Mouse (Mus musculus) intestine, embryonic 15.5 days (tissue): ENCODE results near the gene Abca13. TPM values are rescaled to one million over a fixed set of nuclear protein-coding genes. Genes with fewer than 3 reads are reported as not detected.

Experiments
- ATAC-seq: fragments of 200-750 bp; cut with Nextera tagmentation; 2 replicates; pipeline ENCODE4 v1.8.0; 2017; ENCODE audit warnings: moderate TSS enrichment, moderate library complexity
- H3K27ac ChIP-seq: fragments of 300-500 bp; sonication (generic); 2 replicates; pipeline ENCODE4 v1.5.1; 2015; ENCODE audit warnings: mild to moderate bottlenecking, inconsistent platforms
- H3K27me3 ChIP-seq: fragments of 300-500 bp; sonication (generic); replicated peaks from 2 replicates; pipeline ENCODE4 v1.6.1; 2015; ENCODE audit warnings: inconsistent platforms
- H3K36me3 ChIP-seq: fragments of 300-500 bp; sonication (generic); 2 replicates; pipeline ENCODE4 v1.6.1; 2015; ENCODE audit warnings: inconsistent platforms
- H3K4me1 ChIP-seq: fragments of 300-500 bp; sonication (generic); replicated peaks from 2 replicates; pipeline ENCODE4 v1.6.1; 2015; ENCODE audit warnings: inconsistent platforms
- H3K4me2 ChIP-seq: fragments of 300-500 bp; sonication (generic); replicated peaks from 2 replicates; pipeline ENCODE4 v1.6.1; 2015; ENCODE audit warnings: mild to moderate bottlenecking, inconsistent platforms
- H3K4me3 ChIP-seq: fragments of 300-500 bp; sonication (generic); replicated peaks from 2 replicates; pipeline ENCODE4 v1.5.1; 2015; ENCODE audit warnings: inconsistent platforms
- H3K9ac ChIP-seq: fragments of 300-500 bp; sonication (generic); 2 replicates; pipeline ENCODE4 v1.6.1; 2015; ENCODE audit warnings: inconsistent platforms
- H3K9me3 ChIP-seq: fragments of 300-500 bp; sonication (generic); 2 replicates; pipeline ENCODE4 v1.6.1; 2016; ENCODE audit warnings: inconsistent platforms
- WGBS: fragments of 180-500 bp; shearing (Covaris S2); methylation state at CpG from one replicate; pipeline ENCODE4 v1.1.7; 2015; 5-methylcytosine and 5-hydroxymethylcytosine counted together
- polyA plus RNA-seq: library from polyadenylated mRNA; unstranded; fragments of >200 nt; fragmentation: Nextera tagmentation; extraction: Ambion mirVana; gene quantifications from 2 replicates; pipeline ENCODE4 v1.2.1, GENCODE M21; 2015

The Abca13 gene
- polyA plus RNA-seq, 1 experiment from 2014 or later: 0.39 TPM

DNA sequence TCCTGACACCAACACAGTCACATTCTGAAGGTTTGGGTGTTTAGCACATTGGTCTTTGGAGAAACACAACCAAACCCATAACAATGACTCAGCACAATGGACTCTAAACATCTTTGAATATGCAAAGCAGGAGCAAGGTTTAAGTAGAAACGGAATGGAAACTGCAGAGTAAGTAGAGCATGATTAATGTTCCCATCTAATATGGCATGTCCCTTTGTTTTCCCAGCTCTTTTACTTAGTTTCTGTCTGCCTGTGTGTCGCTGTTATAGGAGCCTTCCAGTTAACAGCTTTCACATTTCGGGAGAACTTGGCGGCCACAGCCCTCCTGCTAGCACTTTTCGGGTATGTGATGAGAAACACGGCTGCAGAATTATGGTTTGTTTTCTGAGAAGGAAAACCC lies 378.6 kb downstream of the Abca13 start:
- H3K27ac ChIP-seq: no peak overlapping the region
- no peaks in the 10 kb centered on the region for H3K9me3 ChIP-seq
- H3K4me3 ChIP-seq: no peak overlapping the region
- WGBS: 54% methylated on average over 6 of the region's 6 CpGs
- H3K4me2 ChIP-seq: no peak overlapping the region
- no peaks in the 10 kb centered on the region for H3K36me3 ChIP-seq
- no peak overlapping the region for H3K9ac ChIP-seq
- no peaks in the 10 kb centered on the region for H3K27me3 ChIP-seq
- no peak for ATAC-seq
- no peaks in the 10 kb centered on the region for H3K4me1 ChIP-seq

DNA sequence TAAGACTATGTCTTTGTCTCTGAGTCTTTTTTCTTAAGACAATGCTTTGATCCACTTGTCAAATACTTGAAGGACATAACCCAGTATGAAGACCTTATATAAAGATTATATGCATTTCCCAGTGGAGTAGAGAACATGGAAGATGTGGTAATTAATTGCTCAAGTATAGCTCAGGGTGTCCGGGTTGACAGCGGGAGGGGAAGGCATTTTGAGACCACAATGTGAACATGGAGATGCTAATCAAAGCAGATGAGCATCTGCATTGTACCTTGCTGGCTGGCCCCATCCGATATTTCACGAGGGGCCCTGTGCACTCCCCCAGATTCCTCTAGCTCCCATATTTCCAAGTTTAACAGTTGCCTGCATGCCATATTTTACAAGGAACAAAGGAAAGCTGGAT lies 383.2 kb downstream of the Abca13 start:
- Histone ChIP-seq H3K27ac (no peak overlapping the region), H3K36me3 (no peaks in the 10 kb centered on the region), H3K9ac (no peak overlapping the region), H3K4me3 (no peak overlapping the region), H3K4me2 (no peak overlapping the region), H3K4me1 (no peaks in the 10 kb centered on the region), H3K9me3 (no peaks in the 10 kb centered on the region), H3K27me3 (no peaks in the 10 kb centered on the region)
- 74% methylated on average over 4 of the region's 4 CpGs for WGBS
- ATAC-seq: no peak

- H3K4me3 ChIP-seq: no peak overlapping the region
- no peaks in the 10 kb centered on the region for H3K36me3 ChIP-seq
- H3K9me3 ChIP-seq: no peaks in the 10 kb centered on the region
- no peaks in the 10 kb centered on the region for H3K4me1 ChIP-seq
- WGBS: 82% methylated on average over 1 of the region's 1 CpGs
- H3K27me3 ChIP-seq: no peaks in the 10 kb centered on the region
- no peak overlapping the region for H3K4me2 ChIP-seq
- no peak overlapping the region for H3K27ac ChIP-seq
- ATAC-seq: no peak
- H3K9ac ChIP-seq: no peak overlapping the region
These were observed 400.1 kb downstream of the Abca13 start for GRCm38 (mm10) chr11:9591757-9592316.

DNA sequence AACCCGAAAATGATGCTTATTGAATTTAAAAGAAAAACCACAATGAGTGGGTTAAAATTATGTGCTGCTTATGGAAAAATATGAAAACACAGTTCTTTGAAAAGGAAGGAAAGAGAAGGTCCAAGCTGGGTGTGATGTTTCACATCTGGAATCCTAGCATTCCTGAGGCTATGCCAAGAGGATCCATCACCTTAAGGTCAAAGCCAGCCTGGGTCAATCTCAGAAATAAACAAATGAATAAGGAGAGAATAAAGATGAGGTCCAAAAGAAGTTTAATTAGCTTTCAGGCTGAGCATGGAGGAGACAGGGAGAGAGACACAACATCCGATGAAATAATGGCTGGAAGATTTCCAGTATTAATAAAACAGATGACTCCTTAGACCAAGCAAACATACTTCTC lies 405.6 kb downstream of the Abca13 start:
- Histone ChIP-seq H3K27ac (no peak overlapping the region), H3K4me2 (no peak overlapping the region), H3K4me1 (no peaks in the 10 kb centered on the region), H3K27me3 (no peaks in the 10 kb centered on the region), H3K9me3 (no peaks in the 10 kb centered on the region), H3K36me3 (no peaks in the 10 kb centered on the region), H3K4me3 (no peak overlapping the region), H3K9ac (no peak overlapping the region)
- 46% methylated on average over 2 of the region's 2 CpGs for WGBS
- ATAC-seq: no peak

DNA sequence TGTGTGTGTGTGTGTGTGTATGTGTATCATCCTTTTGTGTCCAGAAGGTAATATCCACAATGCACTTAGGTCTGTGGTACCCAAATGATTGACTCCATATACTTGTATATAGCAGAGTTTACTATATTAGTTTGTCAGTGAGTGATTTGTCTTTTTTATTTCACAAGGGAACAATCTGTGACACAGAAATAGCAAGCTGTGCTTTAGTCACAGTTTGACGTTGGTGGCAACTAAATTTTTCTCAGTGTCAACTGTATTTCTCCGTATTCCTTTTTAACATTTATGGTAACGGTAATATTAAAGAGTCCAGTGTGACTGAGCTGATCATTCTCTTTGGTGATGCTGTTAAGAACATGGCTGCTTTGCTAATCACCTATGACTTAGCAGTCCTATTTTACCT lies 409.4 kb downstream of the Abca13 start:
- no peak overlapping the region for H3K4me3 ChIP-seq
- no peak overlapping the region for H3K27ac ChIP-seq
- no peaks in the 10 kb centered on the region for H3K9me3 ChIP-seq
- H3K27me3 ChIP-seq: no peaks in the 10 kb centered on the region
- WGBS: 87% methylated on average over 3 of the region's 3 CpGs
- ATAC-seq: no peak
- no peaks in the 10 kb centered on the region for H3K36me3 ChIP-seq
- H3K4me1 ChIP-seq: no peaks in the 10 kb centered on the region
- no peak overlapping the region for H3K4me2 ChIP-seq
- no peak overlapping the region for H3K9ac ChIP-seq

- 85% methylated on average over 4 of the region's 4 CpGs for WGBS
- no peak overlapping the region for H3K4me2 ChIP-seq
- H3K36me3 ChIP-seq: no peaks in the 10 kb centered on the region
- H3K4me1 ChIP-seq: no peaks in the 10 kb centered on the region
- H3K4me3 ChIP-seq: no peak overlapping the region
- no peak overlapping the region for H3K27ac ChIP-seq
- no peak for ATAC-seq
- no peaks in the 10 kb centered on the region for H3K9me3 ChIP-seq
- H3K27me3 ChIP-seq: no peaks in the 10 kb centered on the region
- H3K9ac ChIP-seq: no peak overlapping the region
These were observed 410.4 kb downstream of the Abca13 start for GRCm38 (mm10) chr11:9602137-9602536.

DNA sequence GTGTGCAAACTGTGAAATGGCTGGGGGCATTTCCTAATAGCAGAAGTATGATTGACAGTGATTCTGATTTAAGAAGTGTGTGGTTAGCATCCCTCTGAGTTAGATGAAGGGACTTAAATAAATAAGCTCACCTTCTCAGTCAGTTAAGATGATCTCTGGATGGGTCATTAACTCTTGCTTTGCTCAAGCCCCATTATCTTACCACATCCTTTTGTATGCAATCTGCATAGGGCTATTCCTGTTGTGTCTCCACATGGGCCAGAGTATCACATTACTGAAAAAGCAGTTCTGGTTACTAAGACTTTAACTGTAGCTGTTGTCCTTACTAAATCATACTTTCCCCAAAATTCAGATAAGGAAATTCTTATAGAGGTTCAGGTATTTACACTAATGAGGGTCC lies 416.5 kb downstream of the Abca13 start:
- Histone ChIP-seq H3K27ac (no peak overlapping the region), H3K9me3 (no peaks in the 10 kb centered on the region), H3K9ac (no peak overlapping the region), H3K4me1 (no peaks in the 10 kb centered on the region), H3K36me3 (no peaks in the 10 kb centered on the region), H3K4me2 (no peak overlapping the region), H3K27me3 (no peaks in the 10 kb centered on the region), H3K4me3 (no peak overlapping the region)
- no peak for ATAC-seq

DNA sequence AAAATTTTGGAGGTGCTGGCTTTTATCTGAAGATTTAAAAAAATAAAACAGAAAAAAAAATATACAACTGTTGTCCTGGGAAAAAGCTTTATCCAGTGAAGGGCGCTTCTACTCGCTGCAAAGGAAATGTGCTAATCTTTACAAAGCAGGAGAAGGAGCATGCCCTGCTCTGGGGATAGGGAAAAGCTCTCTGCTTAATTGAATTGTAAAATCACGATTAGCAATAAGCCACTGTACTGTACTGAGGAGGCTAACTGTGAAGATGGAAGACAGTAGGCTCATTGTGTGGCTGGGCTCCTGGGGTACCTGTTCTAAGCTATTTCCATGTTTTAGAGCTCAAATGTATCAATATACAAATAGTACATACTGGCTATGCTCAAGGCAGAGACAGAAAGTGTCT lies 417.3 kb downstream of the Abca13 start:
- Histone ChIP-seq H3K4me2 (no peak overlapping the region), H3K27me3 (no peaks in the 10 kb centered on the region), H3K4me1 (no peaks in the 10 kb centered on the region), H3K9me3 (no peaks in the 10 kb centered on the region), H3K36me3 (no peaks in the 10 kb centered on the region), H3K9ac (no peak overlapping the region), H3K4me3 (no peak overlapping the region), H3K27ac (no peak overlapping the region)
- ATAC-seq: no peak
- WGBS: 67% methylated on average over 3 of the region's 3 CpGs

- H3K9ac ChIP-seq: no peak overlapping the region
- H3K9me3 ChIP-seq: no peaks in the 10 kb centered on the region
- no peaks in the 10 kb centered on the region for H3K36me3 ChIP-seq
- no peak overlapping the region for H3K4me2 ChIP-seq
- no peak for ATAC-seq
- no peak overlapping the region for H3K4me3 ChIP-seq
- WGBS: 81% methylated on average over 2 of the region's 2 CpGs
- no peaks in the 10 kb centered on the region for H3K27me3 ChIP-seq
- H3K27ac ChIP-seq: no peak overlapping the region
- no peaks in the 10 kb centered on the region for H3K4me1 ChIP-seq
These were observed 424.4 kb downstream of the Abca13 start for GRCm38 (mm10) chr11:9616133-9616532.

DNA sequence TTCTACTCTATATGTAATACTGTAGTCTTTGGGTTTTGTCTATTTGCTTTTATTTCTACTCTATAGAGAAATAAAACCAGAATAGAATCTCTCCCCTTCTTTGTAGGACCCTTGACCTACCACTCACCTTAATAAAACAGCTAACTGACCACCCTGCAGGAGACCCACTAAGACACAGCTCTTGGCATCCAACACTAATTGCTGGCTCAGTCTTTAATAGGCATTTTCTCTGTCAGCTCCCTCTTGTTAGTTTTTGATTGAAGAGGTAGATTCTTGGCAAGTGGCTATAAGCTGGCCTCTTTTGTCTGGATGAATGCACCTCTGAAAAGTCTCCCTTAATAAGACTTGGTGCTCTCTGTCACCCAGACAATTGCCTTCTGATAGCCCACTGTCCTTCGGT lies 424.9 kb downstream of the Abca13 start:
- Histone ChIP-seq H3K4me1 (no peaks in the 10 kb centered on the region), H3K4me3 (no peak overlapping the region), H3K36me3 (no peaks in the 10 kb centered on the region), H3K4me2 (no peak overlapping the region), H3K27ac (no peak overlapping the region), H3K9ac (no peak overlapping the region), H3K9me3 (no peaks in the 10 kb centered on the region), H3K27me3 (no peaks in the 10 kb centered on the region)
- WGBS: 86% methylated on average over 1 of the region's 1 CpGs
- ATAC-seq: no peak

DNA sequence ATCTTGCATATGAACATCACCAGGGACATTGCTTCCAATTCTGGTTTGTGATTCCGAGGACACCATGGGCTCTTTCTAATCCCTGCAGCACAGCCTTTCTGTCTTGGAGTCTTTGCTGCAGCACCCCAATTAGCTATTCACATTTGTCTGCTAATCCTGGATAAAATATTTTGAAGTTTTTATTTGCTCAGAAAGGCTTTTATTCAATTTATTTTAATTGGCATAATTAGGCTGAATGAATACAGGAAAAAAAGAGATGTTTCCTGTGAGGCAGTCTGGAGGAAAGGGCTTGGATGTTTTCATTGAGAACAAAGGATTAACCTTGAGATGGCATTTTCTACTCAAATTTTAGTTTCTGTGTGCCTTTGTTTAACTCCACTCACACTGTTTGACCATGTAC lies 428.2 kb downstream of the Abca13 start:
- WGBS: 58% methylated on average over 1 of the region's 1 CpGs
- no peaks in the 10 kb centered on the region for H3K4me1 ChIP-seq
- no peaks in the 10 kb centered on the region for H3K9me3 ChIP-seq
- no peak for ATAC-seq
- no peaks in the 10 kb centered on the region for H3K27me3 ChIP-seq
- no peak overlapping the region for H3K9ac ChIP-seq
- no peak overlapping the region for H3K4me3 ChIP-seq
- no peak overlapping the region for H3K27ac ChIP-seq
- H3K36me3 ChIP-seq: no peaks in the 10 kb centered on the region
- H3K4me2 ChIP-seq: no peak overlapping the region

GRCm38 (mm10) chr11:9622888-9623287 lies 431.1 kb downstream of the Abca13 start:
- H3K4me3 ChIP-seq: no peak overlapping the region
- no peaks in the 10 kb centered on the region for H3K27me3 ChIP-seq
- H3K36me3 ChIP-seq: no peaks in the 10 kb centered on the region
- 81% methylated on average over 2 of the region's 2 CpGs for WGBS
- no peaks in the 10 kb centered on the region for H3K9me3 ChIP-seq
- no peak for ATAC-seq
- H3K4me2 ChIP-seq: no peak overlapping the region
- no peak overlapping the region for H3K9ac ChIP-seq
- H3K4me1 ChIP-seq: no peaks in the 10 kb centered on the region
- no peak overlapping the region for H3K27ac ChIP-seq

GRCm38 (mm10) chr11:9624753-9625152 lies 433.0 kb downstream of the Abca13 start:
- 73% methylated on average over 1 of the region's 1 CpGs for WGBS
- H3K4me2 ChIP-seq: no peak overlapping the region
- no peak for ATAC-seq
- no peaks in the 10 kb centered on the region for H3K4me1 ChIP-seq
- H3K36me3 ChIP-seq: no peaks in the 10 kb centered on the region
- no peak overlapping the region for H3K27ac ChIP-seq
- H3K9ac ChIP-seq: no peak overlapping the region
- H3K27me3 ChIP-seq: no peaks in the 10 kb centered on the region
- no peak overlapping the region for H3K4me3 ChIP-seq
- no peaks in the 10 kb centered on the region for H3K9me3 ChIP-seq

DNA sequence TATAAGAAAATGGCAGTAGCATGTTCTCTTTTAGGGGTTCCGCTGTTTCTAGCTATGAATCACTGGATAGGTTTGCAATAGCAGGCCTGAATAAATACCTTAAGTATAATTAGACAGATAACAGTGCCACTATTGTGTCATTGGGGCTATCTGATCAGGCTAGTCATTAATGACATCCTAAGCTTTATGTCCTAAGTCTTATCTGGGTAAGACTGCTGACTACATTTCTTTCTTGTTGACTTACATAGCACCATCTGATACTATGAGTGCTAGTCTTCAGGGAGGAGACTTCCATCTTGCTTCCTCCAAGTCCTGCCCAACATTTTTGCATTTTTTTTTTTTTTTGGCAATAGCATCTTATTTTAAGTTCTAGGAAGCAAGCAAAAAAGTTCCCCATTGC lies 434.1 kb downstream of the Abca13 start:
- H3K36me3 ChIP-seq: no peaks in the 10 kb centered on the region
- no peak overlapping the region for H3K4me2 ChIP-seq
- H3K9ac ChIP-seq: no peak overlapping the region
- H3K27me3 ChIP-seq: no peaks in the 10 kb centered on the region
- H3K4me1 ChIP-seq: no peaks in the 10 kb centered on the region
- 81% methylated on average over 1 of the region's 1 CpGs for WGBS
- ATAC-seq: no peak
- no peak overlapping the region for H3K4me3 ChIP-seq
- H3K27ac ChIP-seq: no peak overlapping the region
- H3K9me3 ChIP-seq: no peaks in the 10 kb centered on the region
